Mouse (Mus musculus): ENCODE results near the gene Stxbp3.

Stxbp3 gene

GRCm38 (mm10) chr3:108796386-108796785 lies 43.9 kb downstream of the Stxbp3 start:
- DNase-seq (ENCODE audit: low read depth, low spot score), result no peak

GRCm38 (mm10) chr3:108795554-108796299 lies 44.6 kb downstream of the Stxbp3 start:
- no peak for DNase-seq (ENCODE audit: low read depth, low spot score)

- DNase-seq (ENCODE audit: low read depth, low spot score), result no peak
Observed at GRCm38 (mm10) chr3:108794780-108795179, 45.5 kb downstream of the Stxbp3 start.

- DNase-seq (ENCODE audit: low read depth, low spot score), result no peak
Observed at GRCm38 (mm10) chr3:108792420-108792819, 47.9 kb downstream of the Stxbp3 start.

GRCm38 (mm10) chr3:108791054-108791706 lies 49.1 kb downstream of the Stxbp3 start:
- DNase-seq (ENCODE audit: low read depth, low spot score), result no peak

- DNase-seq (ENCODE audit: low read depth, low spot score), result no peak
Observed at GRCm38 (mm10) chr3:108790499-108790898, 49.8 kb downstream of the Stxbp3 start.

GRCm38 (mm10) chr3:108789299-108789698 lies 51.0 kb downstream of the Stxbp3 start:
- DNase-seq (ENCODE audit: low read depth, low spot score), result no peak

- DNase-seq (ENCODE audit: low read depth, low spot score), result no peak
Observed at GRCm38 (mm10) chr3:108788455-108788794, 51.9 kb downstream of the Stxbp3 start.

- no peak for DNase-seq (ENCODE audit: low read depth, low spot score)
Observed at GRCm38 (mm10) chr3:108787754-108788454, 52.4 kb downstream of the Stxbp3 start.

- no peak for DNase-seq (ENCODE audit: low read depth, low spot score)
Observed at GRCm38 (mm10) chr3:108786520-108786919, 53.8 kb downstream of the Stxbp3 start.

GRCm38 (mm10) chr3:108782364-108782895 lies 57.9 kb downstream of the Stxbp3 start:
- DNase-seq (ENCODE audit: low read depth, low spot score), result no peak

- DNase-seq (ENCODE audit: low read depth, low spot score), result no peak
Observed at GRCm38 (mm10) chr3:108781884-108782270, 58.4 kb downstream of the Stxbp3 start.

GRCm38 (mm10) chr3:108781238-108781883 lies 59.0 kb downstream of the Stxbp3 start:
- DNase-seq (ENCODE audit: low read depth, low spot score), result no peak

- DNase-seq (ENCODE audit: low read depth, low spot score), result no peak
Observed at GRCm38 (mm10) chr3:108778761-108779540, 61.4 kb downstream of the Stxbp3 start.

- no peak for DNase-seq (ENCODE audit: low read depth, low spot score)
Observed at GRCm38 (mm10) chr3:108772811-108773210, 67.5 kb downstream of the Stxbp3 start.

- DNase-seq (ENCODE audit: low read depth, low spot score), result no peak
Observed at GRCm38 (mm10) chr3:108772211-108772610, 68.1 kb downstream of the Stxbp3 start.

- peak; percentile 16 for DNase-seq (ENCODE audit: low read depth, low spot score)
Observed at GRCm38 (mm10) chr3:108770725-108771368, 69.5 kb downstream of the Stxbp3 start.

GRCm38 (mm10) chr3:108769547-108769946 lies 70.8 kb downstream of the Stxbp3 start:
- DNase-seq (ENCODE audit: low read depth, low spot score), result no peak

- DNase-seq (ENCODE audit: low read depth, low spot score), result no peak
Observed at GRCm38 (mm10) chr3:108767416-108767815, 72.9 kb downstream of the Stxbp3 start.

- DNase-seq (ENCODE audit: low read depth, low spot score), result no peak
Observed at GRCm38 (mm10) chr3:108766943-108767342, 73.4 kb downstream of the Stxbp3 start.

- DNase-seq (ENCODE audit: low read depth, low spot score), result no peak
Observed at GRCm38 (mm10) chr3:108765476-108765875, 74.8 kb downstream of the Stxbp3 start.
